Mouse (Mus musculus) kidney, adult 2 months (tissue): ENCODE measurements at regions not wholly inside any gene's neighbourhood (a gene's known extent, or its start where the extent isn't known, plus 50 kb on each side); places are given as distances from the start of the nearest gene placed in this dataset.

Experiments used
- CTCF ChIP-seq: fragments of 200-500 bp; conservative IDR thresholded peaks from 2 replicates; pipeline ENCODE4 v1.5.1; 2011; ENCODE audit warnings: low read depth, mild to moderate bottlenecking, control low read depth, low read length, moderate library complexity, mixed read lengths; ENCODE audit not compliant: insufficient read depth, insufficient read length
- POLR2A ChIP-seq: fragments of 200-500 bp; IDR thresholded peaks from one replicate; pipeline ENCODE4 v1.6.1; 2011; ENCODE audit warnings: low read depth, low read length, control low read depth

DNA sequence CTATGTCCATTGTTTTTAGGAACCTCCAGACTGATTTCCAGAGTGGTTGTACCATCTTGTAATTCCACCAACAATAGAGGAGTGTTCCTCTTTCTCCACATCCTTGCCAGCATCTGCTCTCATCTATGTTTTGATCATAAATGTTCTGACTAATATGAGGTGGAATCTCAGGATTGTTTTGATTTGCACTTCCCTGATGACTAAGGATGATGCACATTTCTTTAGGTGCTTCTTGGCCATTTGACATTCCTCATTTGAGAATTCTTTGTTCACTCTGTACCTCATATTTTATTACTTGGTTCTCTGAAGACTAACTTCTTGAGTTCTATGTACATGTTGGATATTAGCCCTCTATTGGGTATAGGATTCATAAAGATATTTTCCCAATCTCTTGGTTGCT, 538.4 kb downstream of the Inhba start:
- no peak for TF ChIP-seq POLR2A
- TF ChIP-seq CTCF: no peak
